Mouse (Mus musculus) spleen, postnatal 0 days (tissue): ENCODE data around the gene Olfr767. TPM values are rescaled to one million over a fixed set of nuclear protein-coding genes. Genes with fewer than 3 reads are reported as not detected.

Experiments used
- polyA plus RNA-seq: library from polyadenylated mRNA; unstranded; fragments of >200 nt; fragmentation: Nextera tagmentation; extraction: Ambion mirVana; gene quantifications from 2 replicates; pipeline ENCODE4 v1.2.1, GENCODE M21; 2015

The Olfr767 gene
- polyA plus RNA-seq = not detected in 2 replicates

DNA sequence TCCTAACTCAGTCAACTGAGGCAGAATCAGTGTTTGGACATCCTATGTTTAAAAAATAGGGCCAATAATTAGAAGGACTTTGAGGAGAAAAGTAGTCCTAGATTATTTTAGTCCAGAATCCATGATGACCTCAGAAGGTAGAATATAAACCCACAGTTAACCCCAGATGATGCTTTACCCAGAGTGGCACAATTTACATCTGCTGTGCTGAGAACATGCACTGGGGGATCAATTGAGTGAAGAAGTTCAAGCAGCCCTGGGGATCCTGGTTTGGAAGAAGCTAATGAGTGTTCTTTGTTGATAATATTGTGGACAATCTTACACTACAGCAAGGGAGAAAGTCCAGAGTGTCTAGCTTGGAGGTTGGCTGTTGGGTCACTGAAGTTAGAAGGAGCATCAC is at the start of gene Olfr767:
Olfr767 (minus strand) TSS at position 101 of the 400 bp plus-strand sequence.

DNA sequence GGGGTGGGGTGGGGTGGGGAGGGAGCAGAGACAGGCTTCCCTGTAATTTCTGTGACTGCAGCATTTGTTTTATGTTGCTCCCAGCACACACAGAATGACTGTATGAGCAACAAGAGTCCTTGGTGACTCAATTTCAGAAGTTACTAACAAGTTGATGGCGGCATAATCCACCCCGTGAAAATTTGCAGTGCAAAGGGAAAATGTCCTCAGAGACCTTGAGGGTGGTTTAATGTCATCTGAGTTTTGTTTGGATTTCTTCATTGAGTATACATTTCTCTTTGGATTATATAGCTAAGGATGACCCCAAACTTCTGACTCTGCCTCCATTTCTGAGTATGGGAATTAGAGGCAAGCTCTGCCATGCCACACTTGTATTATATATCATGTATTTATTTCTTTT is 35.1 kb upstream of the Olfr767 start, which contains the start of gene Olfr769:
Olfr769 (minus strand) TSS at position 101 of the 400 bp plus-strand sequence.

DNA sequence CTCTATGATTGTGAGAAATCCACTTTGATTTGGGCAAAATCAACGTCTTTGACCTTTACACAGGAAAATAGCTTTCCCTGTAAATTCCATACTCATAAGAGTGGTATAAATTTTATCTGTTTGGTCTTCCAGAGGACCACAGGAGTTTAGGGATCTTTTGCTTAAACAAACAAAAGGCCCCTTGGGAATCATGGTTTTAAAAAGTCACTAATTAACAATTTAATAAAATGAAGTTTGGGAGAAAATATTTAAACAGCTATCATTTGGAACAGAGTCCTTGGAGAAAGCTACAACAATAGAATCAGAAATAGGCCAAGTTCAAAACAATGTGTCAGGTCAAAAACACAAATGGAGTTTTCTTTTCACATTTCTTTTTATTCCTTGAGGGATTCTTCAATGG is 16.6 kb upstream of the Olfr767 start, which contains the start of gene Olfr768:
Olfr768 (minus strand) TSS at position 101 of the 400 bp plus-strand sequence.

DNA sequence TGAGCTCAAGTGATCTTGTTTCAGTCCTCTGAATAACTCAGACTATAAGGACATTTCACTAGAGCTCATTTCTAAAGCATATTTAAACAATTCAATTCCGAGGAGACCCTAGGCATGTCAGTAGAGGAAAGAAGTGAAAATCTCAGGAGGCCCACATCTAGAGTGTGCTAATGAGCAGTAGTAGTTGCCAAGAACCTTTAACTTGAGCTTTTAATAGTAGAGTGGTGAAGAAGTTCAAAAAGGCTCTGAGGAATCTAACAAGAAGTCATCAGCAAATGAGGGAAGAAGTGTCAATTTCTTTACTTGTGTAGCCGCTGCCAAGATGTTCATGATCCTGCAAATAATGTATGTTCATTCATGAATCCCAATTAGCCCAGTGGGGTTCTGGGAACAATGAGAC is 13.8 kb downstream of the Olfr767 start, which contains the start of gene Olfr766-ps1:
Olfr766-ps1 (minus strand) TSS at position 101 of the 400 bp plus-strand sequence.

DNA sequence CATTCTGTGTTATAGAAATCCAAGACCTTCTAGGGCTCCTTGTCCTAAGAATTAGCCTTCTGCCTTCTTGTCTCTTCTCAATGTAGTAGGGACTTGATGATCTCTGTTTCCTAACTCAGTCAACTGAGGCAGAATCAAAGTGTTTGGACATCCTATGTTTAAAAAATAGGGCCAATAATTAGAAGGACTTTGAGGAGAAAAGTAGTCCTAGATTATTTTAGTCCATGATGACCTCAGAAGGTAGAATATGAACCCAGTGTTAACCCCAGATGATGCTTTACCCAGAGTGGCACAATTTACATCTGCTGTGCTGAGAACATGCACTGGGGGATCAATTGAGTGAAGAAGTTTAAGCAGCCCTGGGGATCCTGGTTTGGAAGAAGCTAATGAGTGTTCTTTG is 32.8 kb downstream of the Olfr767 start, which contains the start of gene Olfr765:
Olfr765 (minus strand) TSS at position 101 of the 400 bp plus-strand sequence.

DNA sequence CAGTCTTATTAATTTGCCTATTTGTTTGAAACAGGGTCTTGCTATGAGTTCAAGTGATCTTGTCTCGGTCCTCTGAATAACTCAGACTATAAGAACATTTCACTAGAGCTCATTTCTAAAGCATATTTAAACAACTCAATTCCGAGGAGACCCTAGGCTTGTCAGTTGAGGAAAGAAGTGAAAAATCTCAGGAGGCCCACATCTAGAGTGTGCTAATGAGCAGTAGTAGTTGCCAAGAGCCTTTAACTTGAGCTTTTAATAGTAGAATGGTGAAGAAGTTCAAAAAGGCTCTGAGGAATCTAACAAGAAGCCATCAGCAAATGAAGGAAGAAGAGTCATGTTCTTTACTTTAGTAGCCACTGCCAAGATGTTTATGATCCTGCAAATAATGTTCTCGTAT is 42.9 kb downstream of the Olfr767 start, which contains the start of gene Olfr764-ps1:
Olfr764-ps1 (minus strand) TSS at position 101 of the 400 bp plus-strand sequence.

Other genes with a start within 250 kb of the Olfr767 start
- 0.82 and 1.2 TPM in 2 replicates for gene Gdf11, start 191.2 kb downstream of the Olfr767 start, polyA plus RNA-seq
- gene Cd63, start 181.9 kb downstream of the Olfr767 start, polyA plus RNA-seq = 240 and 284 TPM in 2 replicates
- 4.8 and 5.9 TPM in 2 replicates for gene Rdh5, start 160.0 kb downstream of the Olfr767 start, polyA plus RNA-seq
- gene Bloc1s1, start 158.9 kb downstream of the Olfr767 start, polyA plus RNA-seq = 116 and 145 TPM in 2 replicates
- gene Itga7, start 149.1 kb downstream of the Olfr767 start, polyA plus RNA-seq = 2.5 and 3.2 TPM in 2 replicates
- 0.10 TPM in 1 of 2 replicates, not detected in the other for gene Mettl7b, start 121.9 kb downstream of the Olfr767 start, polyA plus RNA-seq
- gene Olfr9, start 93.5 kb downstream of the Olfr767 start, polyA plus RNA-seq = not detected in 2 replicates
- not detected in 2 replicates for gene Olfr763, start 72.1 kb downstream of the Olfr767 start, polyA plus RNA-seq
- not detected in 2 replicates for gene Olfr764-ps1, start 43.0 kb downstream of the Olfr767 start, polyA plus RNA-seq
- not detected in 2 replicates for gene Olfr765, start 32.9 kb downstream of the Olfr767 start, polyA plus RNA-seq
- not detected in 2 replicates for gene Olfr766-ps1, start 13.9 kb downstream of the Olfr767 start, polyA plus RNA-seq
- not detected in 2 replicates for gene Olfr768, start 16.5 kb upstream of the Olfr767 start, polyA plus RNA-seq
- not detected in 2 replicates for gene Olfr769, start 35.0 kb upstream of the Olfr767 start, polyA plus RNA-seq
- not detected in 2 replicates for gene Olfr770, start 56.1 kb upstream of the Olfr767 start, polyA plus RNA-seq
- gene Olfr771, start 81.8 kb upstream of the Olfr767 start, polyA plus RNA-seq = not detected in 2 replicates
- not detected in 2 replicates for gene Olfr772, start 95.0 kb upstream of the Olfr767 start, polyA plus RNA-seq
- gene Olfr773, start 104.5 kb upstream of the Olfr767 start, polyA plus RNA-seq = not detected in 2 replicates
- gene Olfr774, start 153.3 kb upstream of the Olfr767 start, polyA plus RNA-seq = not detected in 2 replicates
- gene Olfr775, start 165.5 kb upstream of the Olfr767 start, polyA plus RNA-seq = not detected in 2 replicates
- not detected in 2 replicates for gene Olfr776, start 176.2 kb upstream of the Olfr767 start, polyA plus RNA-seq
- not detected in 2 replicates for gene Olfr777, start 188.6 kb upstream of the Olfr767 start, polyA plus RNA-seq
- gene Olfr780, start 235.2 kb upstream of the Olfr767 start, polyA plus RNA-seq = not detected in 2 replicates
- gene Olfr781, start 245.9 kb upstream of the Olfr767 start, polyA plus RNA-seq = not detected in 2 replicates